Mouse (Mus musculus) liver, embryonic 15.5 days (tissue): Measurements from ENCODE around the gene Tedc2. TPM values are rescaled to one million over a fixed set of nuclear protein-coding genes. Genes with fewer than 3 reads are reported as not detected.

ENCODE experiments used
- ATAC-seq: fragments of 200-750 bp; cut with Nextera tagmentation; 2 replicates; pipeline ENCODE4 v1.8.0; 2017; ENCODE audit warnings: moderate number of reproducible peaks, mild to moderate bottlenecking, moderate library complexity; ENCODE audit not compliant: insufficient read depth
- H3K27ac ChIP-seq: fragments of 300-500 bp; sonication (generic); replicated peaks from 2 replicates; pipeline ENCODE4 v1.5.1; 2015; ENCODE audit warnings: mild to moderate bottlenecking, inconsistent platforms
- H3K27me3 ChIP-seq: fragments of 300-500 bp; sonication (generic); 2 replicates; pipeline ENCODE4 v1.6.1; 2015; ENCODE audit warnings: mild to moderate bottlenecking, inconsistent platforms
- H3K36me3 ChIP-seq: fragments of 300-500 bp; sonication (generic); replicated peaks from 2 replicates; pipeline ENCODE4 v1.6.1; 2015; ENCODE audit warnings: moderate library complexity, mild to moderate bottlenecking, inconsistent platforms
- H3K4me1 ChIP-seq: fragments of 300-500 bp; sonication (generic); replicated peaks from 2 replicates; pipeline ENCODE4 v1.6.1; 2015; ENCODE audit warnings: inconsistent platforms
- H3K4me2 ChIP-seq: fragments of 300-500 bp; sonication (generic); 2 replicates; pipeline ENCODE4 v1.6.1; 2015; ENCODE audit warnings: moderate library complexity, mild to moderate bottlenecking, inconsistent platforms
- H3K4me3 ChIP-seq: fragments of 300-500 bp; sonication (generic); replicated peaks from 2 replicates; pipeline ENCODE4 v1.5.1; 2015; ENCODE audit warnings: mild to moderate bottlenecking, inconsistent platforms
- H3K9ac ChIP-seq: fragments of 300-500 bp; sonication (generic); 2 replicates; pipeline ENCODE4 v1.6.1; 2015; ENCODE audit warnings: moderate library complexity, mild to moderate bottlenecking, inconsistent platforms
- H3K9me3 ChIP-seq: fragments of 300-500 bp; sonication (generic); replicated peaks from 2 replicates; pipeline ENCODE4 v1.6.1; 2016; ENCODE audit warnings: inconsistent platforms
- WGBS: fragments of 180-500 bp; shearing (Covaris S2); methylation state at CpG from one replicate; pipeline ENCODE4 v1.1.7; 2015; ENCODE audit warnings: mixed read lengths; ENCODE audit not compliant: insufficient replicate concordance; 5-methylcytosine and 5-hydroxymethylcytosine counted together
- polyA plus RNA-seq: library from polyadenylated mRNA; unstranded; fragments of >200 nt; fragmentation: Nextera tagmentation; extraction: Ambion mirVana; gene quantifications from 2 replicates; pipeline ENCODE4 v1.2.1, GENCODE M21; 2015

The Tedc2 gene
- polyA plus RNA-seq, 1 experiment from 2014 or later, result 8.2 TPM

GRCm38 (mm10) chr17:24244061-24244460 lies 23.4 kb upstream of the Tedc2 start:
- Histone ChIP-seq H3K36me3 (peaks cover 95% of the 10 kb centered on the region), H3K27ac (no peak overlapping the region), H3K9ac (no peak overlapping the region), H3K27me3 (no peaks in the 10 kb centered on the region), H3K9me3 (0 out of 2 replicates have a peak, but pooled peaks cover 3% of the 10 kb centered on the region), H3K4me3 (no peak overlapping the region), H3K4me1 (peaks cover 20% of the 10 kb centered on the region), H3K4me2 (no peak overlapping the region)
- 96% methylated on average over 8 of the region's 8 CpGs for WGBS
- ATAC-seq, result no peak

DNA sequence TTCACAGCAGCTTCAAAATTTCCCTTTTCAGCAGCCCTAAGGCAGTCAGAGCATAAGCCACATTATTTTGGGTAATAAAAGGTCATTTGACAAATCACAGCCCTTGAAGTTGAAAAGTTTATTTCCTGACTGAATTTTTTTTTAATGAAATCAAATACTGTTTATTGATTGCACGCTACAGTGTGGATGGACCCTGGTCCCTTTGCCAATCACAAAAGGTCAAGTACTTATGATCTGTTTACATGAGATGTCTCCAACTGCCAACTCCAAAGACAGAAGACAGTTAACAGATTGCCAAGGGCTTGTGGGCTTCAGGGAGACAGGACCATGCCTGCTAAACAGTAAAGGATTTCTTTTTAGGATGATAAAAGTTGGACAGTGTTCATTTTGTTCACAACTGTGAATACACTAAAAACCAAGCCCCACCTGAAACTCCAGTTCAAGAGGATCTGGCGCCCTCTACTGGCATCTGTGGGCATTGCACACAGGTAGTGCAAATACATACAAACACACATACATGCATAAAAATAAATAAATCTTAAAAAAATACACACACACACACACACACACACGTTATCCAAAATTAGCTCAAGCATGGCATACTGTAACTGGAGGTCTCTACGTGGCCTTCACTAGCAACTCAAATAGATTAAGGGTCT lies 22.8 kb upstream of the Tedc2 start:
- no peak overlapping the region for H3K4me3 ChIP-seq
- peaks cover 95% of the 10 kb centered on the region for H3K36me3 ChIP-seq
- H3K4me2 ChIP-seq, result no peak overlapping the region
- H3K27me3 ChIP-seq, result no peaks in the 10 kb centered on the region
- no peak overlapping the region for H3K27ac ChIP-seq
- ATAC-seq, result no peak
- WGBS, result 82% methylated on average over 4 of the region's 4 CpGs
- peaks cover 13% of the 10 kb centered on the region for H3K4me1 ChIP-seq
- H3K9ac ChIP-seq, result no peak overlapping the region
- 0 out of 2 replicates have a peak, but pooled peaks cover 3% of the 10 kb centered on the region for H3K9me3 ChIP-seq

DNA sequence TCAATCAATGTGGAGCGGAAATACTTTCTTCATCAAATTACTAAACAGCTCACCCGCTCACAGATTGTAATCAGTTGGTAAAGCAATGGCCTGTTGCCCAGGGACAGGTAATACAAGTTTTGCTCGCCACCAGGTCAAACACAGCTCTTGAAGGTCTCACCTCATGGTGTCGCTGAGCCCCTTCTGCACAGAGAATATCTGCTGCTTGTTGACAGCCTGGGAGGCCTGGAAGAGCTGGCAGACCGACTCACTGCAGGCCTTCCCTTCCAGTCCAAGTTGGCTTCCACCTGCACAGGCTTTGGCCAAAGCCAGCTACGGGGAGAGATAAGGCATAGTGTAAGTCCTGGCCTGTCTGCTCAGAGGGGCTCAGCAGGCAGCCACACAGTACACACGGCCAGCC lies 16.3 kb upstream of the Tedc2 start:
- WGBS, result 93% methylated on average over 7 of the region's 7 CpGs
- no peak for ATAC-seq
- H3K4me1 ChIP-seq, result no peaks in the 10 kb centered on the region
- no peaks in the 10 kb centered on the region for H3K9me3 ChIP-seq
- H3K27ac ChIP-seq, result no peak overlapping the region
- H3K27me3 ChIP-seq, result no peaks in the 10 kb centered on the region
- H3K9ac ChIP-seq, result no peak overlapping the region
- H3K4me3 ChIP-seq, result no peak overlapping the region
- peaks cover 100% of the 10 kb centered on the region for H3K36me3 ChIP-seq
- no peak overlapping the region for H3K4me2 ChIP-seq

- WGBS, result 96% methylated on average over 1 of the region's 1 CpGs
- peaks cover 100% of the 10 kb centered on the region for H3K36me3 ChIP-seq
Observed at GRCm38 (mm10) chr17:24236479-24236878, 15.8 kb upstream of the Tedc2 start.

DNA sequence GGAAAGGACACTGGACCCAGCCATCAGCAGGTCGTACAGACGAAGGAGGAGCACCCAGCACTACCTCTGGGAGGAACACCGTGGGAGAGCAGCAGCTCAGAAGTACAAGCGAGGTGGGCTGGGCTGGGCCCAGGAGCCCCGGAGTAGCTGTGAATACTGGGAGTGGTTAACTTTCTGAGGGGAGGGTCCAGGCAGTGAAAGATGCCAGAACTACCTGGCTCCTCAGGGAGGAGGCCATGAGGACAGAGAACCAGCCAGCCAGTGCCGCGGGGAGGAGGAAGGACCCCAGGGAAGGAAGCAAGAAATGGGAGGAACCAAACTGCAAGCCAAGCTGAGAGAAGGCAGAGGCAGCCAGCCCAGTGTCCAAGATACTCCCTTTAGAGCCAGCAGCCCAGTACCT lies 7.3 kb upstream of the Tedc2 start:
- WGBS, result 81% methylated on average over 7 of the region's 7 CpGs
- peak overlapping the region; percentile 91 for H3K27ac ChIP-seq
- peaks cover 52% of the 10 kb centered on the region for H3K4me1 ChIP-seq

More at GRCm38 (mm10) chr17:24236479-24236878, 15.8 kb upstream of the Tedc2 start:
- H3K27me3 ChIP-seq, result no peaks in the 10 kb centered on the region
- H3K9ac ChIP-seq, result no peak overlapping the region
- no peaks in the 10 kb centered on the region for H3K9me3 ChIP-seq
- no peaks in the 10 kb centered on the region for H3K4me1 ChIP-seq
- ATAC-seq, result no peak
- no peak overlapping the region for H3K27ac ChIP-seq
- no peak overlapping the region for H3K4me3 ChIP-seq
- H3K4me2 ChIP-seq, result no peak overlapping the region

GRCm38 (mm10) chr17:24226721-24227120 lies 6.1 kb upstream of the Tedc2 start:
- Histone ChIP-seq H3K9me3 (no peaks in the 10 kb centered on the region), H3K4me3 (peak overlapping the region; percentile 10), H3K27me3 (no peaks in the 10 kb centered on the region), H3K27ac (peak overlapping the region; percentile 91), H3K4me1 (peaks cover 62% of the 10 kb centered on the region), H3K36me3 (peaks cover 100% of the 10 kb centered on the region), H3K9ac (peak overlapping the region; percentile 33; the same call in 1 of the 2 replicates), H3K4me2 (peak overlapping the region; percentile 47)
- 83% methylated on average over 8 of the region's 8 CpGs for WGBS
- no peak for ATAC-seq

More for the DNA sequence above, 7.3 kb upstream of the Tedc2 start:
- Histone ChIP-seq H3K4me3 (no peak overlapping the region), H3K27me3 (no peaks in the 10 kb centered on the region), H3K9ac (no peak overlapping the region), H3K36me3 (peaks cover 100% of the 10 kb centered on the region), H3K9me3 (no peaks in the 10 kb centered on the region), H3K4me2 (no peak overlapping the region)
- no peak for ATAC-seq

GRCm38 (mm10) chr17:24225851-24226250 lies 5.2 kb upstream of the Tedc2 start:
- ATAC-seq, result peak; percentile 90
- Histone ChIP-seq H3K9me3 (no peaks in the 10 kb centered on the region), H3K27me3 (no peaks in the 10 kb centered on the region), H3K4me2 (peak overlapping the region; percentile 47), H3K36me3 (peaks cover 93% of the 10 kb centered on the region), H3K9ac (peak overlapping the region; percentile 33), H3K4me3 (peak overlapping the region; percentile 10; the same call in 1 of the 2 replicates), H3K27ac (peak overlapping the region; percentile 91), H3K4me1 (peaks cover 70% of the 10 kb centered on the region)
- WGBS, result 32% methylated on average over 5 of the region's 5 CpGs

- H3K27ac ChIP-seq, result peak overlapping the region; percentile 91
- no peak overlapping the region for H3K9ac ChIP-seq
- no peak overlapping the region for H3K4me3 ChIP-seq
- H3K4me1 ChIP-seq, result peaks cover 78% of the 10 kb centered on the region
- no peaks in the 10 kb centered on the region for H3K27me3 ChIP-seq
- peaks cover 82% of the 10 kb centered on the region for H3K36me3 ChIP-seq
- WGBS, result 88% methylated on average over 10 of the region's 10 CpGs
- no peaks in the 10 kb centered on the region for H3K9me3 ChIP-seq
- ATAC-seq, result no peak
- H3K4me2 ChIP-seq, result no peak overlapping the region
Observed at GRCm38 (mm10) chr17:24224741-24225140, 4.1 kb upstream of the Tedc2 start.

DNA sequence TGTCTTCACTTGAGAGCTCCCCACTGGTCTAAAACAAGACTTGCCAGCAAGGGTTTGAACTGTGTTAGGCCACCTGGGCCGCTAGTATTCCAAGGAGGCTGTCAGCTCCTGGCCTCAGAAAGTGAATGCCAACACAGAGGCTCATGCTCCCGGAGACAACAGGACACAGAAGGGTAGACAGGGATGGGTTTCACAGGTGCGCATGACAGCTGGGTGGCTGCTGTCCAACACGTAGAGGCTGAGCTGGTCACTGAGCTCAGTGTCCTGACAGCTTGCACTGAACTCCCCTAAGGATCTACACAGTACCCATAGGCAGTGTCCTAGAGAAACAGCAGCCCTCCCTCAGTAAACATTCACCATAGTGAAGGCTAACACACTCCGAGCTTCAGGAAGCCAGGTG lies 2.9 kb upstream of the Tedc2 start:
- Histone ChIP-seq H3K4me1 (peaks cover 88% of the 10 kb centered on the region), H3K27ac (peak overlapping the region; percentile 90; the same call in 1 of the 2 replicates), H3K9ac (no peak overlapping the region)

DNA sequence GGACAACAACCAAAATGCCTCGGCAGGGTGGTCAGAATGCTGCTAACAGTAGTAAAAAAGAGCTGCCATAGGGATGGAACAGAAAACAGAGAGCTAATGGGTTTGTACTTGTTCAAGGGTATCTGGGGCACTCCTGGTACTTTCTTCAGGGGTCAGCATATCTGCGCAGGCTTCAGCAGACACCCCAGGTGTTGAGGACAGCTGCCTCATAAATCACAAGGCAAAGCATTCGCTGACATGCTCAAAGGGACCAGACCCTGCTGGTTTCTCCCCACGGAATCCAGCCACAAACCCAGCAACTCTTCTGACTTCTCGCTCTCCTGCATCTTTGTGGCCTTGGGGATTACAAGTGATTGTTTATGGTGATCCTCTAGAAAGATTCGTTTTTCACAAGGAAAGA lies 2.0 kb upstream of the Tedc2 start:
- no peak overlapping the region for H3K4me3 ChIP-seq
- no peaks in the 10 kb centered on the region for H3K9me3 ChIP-seq
- ATAC-seq, result no peak
- H3K9ac ChIP-seq, result no peak overlapping the region
- 81% methylated on average over 6 of the region's 6 CpGs for WGBS
- H3K36me3 ChIP-seq, result peaks cover 79% of the 10 kb centered on the region
- no peaks in the 10 kb centered on the region for H3K27me3 ChIP-seq
- H3K4me2 ChIP-seq, result no peak overlapping the region
- H3K27ac ChIP-seq, result peak overlapping the region; percentile 90
- H3K4me1 ChIP-seq, result peaks cover 88% of the 10 kb centered on the region

More for the DNA sequence above, 2.9 kb upstream of the Tedc2 start:
- H3K36me3 ChIP-seq, result peaks cover 79% of the 10 kb centered on the region
- H3K27me3 ChIP-seq, result no peaks in the 10 kb centered on the region
- ATAC-seq, result no peak
- WGBS, result 90% methylated on average over 5 of the region's 5 CpGs
- no peaks in the 10 kb centered on the region for H3K9me3 ChIP-seq
- H3K4me2 ChIP-seq, result no peak overlapping the region
- no peak overlapping the region for H3K4me3 ChIP-seq

DNA sequence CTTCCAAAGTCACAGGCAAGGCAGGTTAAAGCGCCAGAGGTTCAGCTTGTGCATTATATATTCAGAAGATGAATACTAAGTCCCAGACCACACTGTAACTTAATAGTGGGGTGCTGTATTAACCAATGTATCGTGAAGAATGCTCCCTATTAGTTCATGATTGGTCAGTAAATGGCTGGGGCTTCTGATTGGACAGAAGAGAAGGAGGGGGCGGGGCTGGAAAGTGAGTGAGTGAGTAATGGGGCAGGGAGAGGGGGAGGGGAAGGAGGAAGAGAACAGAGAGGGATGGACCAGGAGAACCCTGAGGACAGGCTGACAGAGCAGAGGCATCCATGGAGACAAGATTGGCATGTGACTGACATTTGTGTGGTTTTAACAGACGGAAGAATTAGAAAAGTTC lies 3.8 kb downstream of the Tedc2 start:
- no peak overlapping the region for H3K4me2 ChIP-seq
- peaks cover 53% of the 10 kb centered on the region for H3K36me3 ChIP-seq
- no peak for ATAC-seq
- peaks cover 60% of the 10 kb centered on the region for H3K4me1 ChIP-seq
- no peaks in the 10 kb centered on the region for H3K9me3 ChIP-seq
- peaks cover 14% of the 10 kb centered on the region for H3K27me3 ChIP-seq
- no peak overlapping the region for H3K9ac ChIP-seq
- H3K4me3 ChIP-seq, result no peak overlapping the region
- no peak overlapping the region for H3K27ac ChIP-seq
- 78% methylated on average over 4 of the region's 4 CpGs for WGBS

DNA sequence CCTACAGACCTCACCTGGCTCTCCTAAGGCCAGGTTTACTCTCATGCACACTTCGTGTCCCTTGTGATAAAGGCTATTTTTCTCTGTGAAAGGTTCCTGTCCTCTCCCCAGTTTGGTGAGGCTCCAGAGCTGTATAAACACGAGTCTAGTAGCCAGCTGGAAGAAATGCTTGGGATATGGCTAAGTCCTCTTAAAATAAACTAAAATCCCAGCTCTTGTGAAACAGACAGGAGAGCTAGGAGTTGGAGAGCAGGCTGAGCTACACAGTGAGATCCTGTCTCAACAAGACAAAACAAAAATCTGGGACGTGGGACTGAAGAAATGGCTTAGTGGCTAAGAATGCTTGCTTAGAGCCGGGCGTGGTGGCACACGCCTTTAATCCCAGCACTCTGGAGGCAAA lies 7.5 kb downstream of the Tedc2 start:
- peaks cover 37% of the 10 kb centered on the region for H3K36me3 ChIP-seq
- ATAC-seq, result no peak
- WGBS, result 58% methylated on average over 6 of the region's 6 CpGs
- no peak overlapping the region for H3K9ac ChIP-seq
- no peak overlapping the region for H3K4me2 ChIP-seq
- peaks cover 65% of the 10 kb centered on the region for H3K4me1 ChIP-seq
- no peak overlapping the region for H3K4me3 ChIP-seq
- H3K27me3 ChIP-seq, result peaks cover 43% of the 10 kb centered on the region
- no peaks in the 10 kb centered on the region for H3K9me3 ChIP-seq
- H3K27ac ChIP-seq, result no peak overlapping the region
